Mouse (Mus musculus): ENCODE results near the gene Tenm4. TPM values are rescaled to one million over a fixed set of nuclear protein-coding genes. Genes with fewer than 3 reads are reported as not detected.

Tenm4 gene
- total and polyA plus RNA-seq, 3 experiments: 0.03 to 0.26 (median 0.04) TPM

DNA sequence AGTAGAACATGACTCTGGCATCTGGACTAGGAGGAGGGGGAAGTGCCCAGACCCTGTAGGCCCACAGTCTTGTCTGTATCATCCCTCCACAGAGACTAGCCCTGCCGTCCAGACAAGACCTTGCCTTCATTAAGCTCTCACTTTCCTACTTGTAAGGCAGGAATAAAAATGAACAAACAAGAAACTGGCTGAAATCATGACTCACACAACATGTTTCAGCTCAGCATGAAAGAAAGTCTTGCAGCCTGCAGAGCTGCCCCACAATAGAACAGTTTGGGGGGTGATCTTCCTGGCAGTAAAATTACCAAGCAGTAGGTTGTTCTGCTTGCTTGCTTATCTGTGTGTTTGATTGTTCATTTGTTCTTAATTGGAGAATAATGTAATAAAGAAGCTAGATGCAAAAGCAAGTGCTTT, 539.6 kb downstream of the Tenm4 start:
- H3K27me3 ChIP-seq (replicated peaks): no peaks in the 10 kb centered on the region
- no peaks in the 10 kb centered on the region for H3K36me3 ChIP-seq (replicated peaks in 1 of 2; ENCODE audit: control insufficient read depth in 1 of 2, insufficient read depth in 1 of 2, low read length in 1 of 2)
- H3K9ac ChIP-seq (ENCODE audit: insufficient read depth, low read depth): no peak overlapping the region
- peaks cover 5 to 14% of the 10 kb centered on the region in 2 experiments; a peak in 3 of 4 replicates for H3K4me1 ChIP-seq (ENCODE audit: control insufficient read depth in 1 of 2, insufficient read depth in 2 of 2)
- dilution Hi-C loops (cut with MboI; ENCODE audit: extremely low pct_ligation_motif_present, extremely low pct_unique_long_range_greater_than_20kb, low sequenced_read_pairs) (no loop called here), in situ Hi-C loops (cut with MboI; ENCODE audit: low pct_ligation_motif_present, low pct_unique_long_range_greater_than_20kb, low sequenced_read_pairs) (no loop called here)
- no peak for TF ChIP-seq GABPA (IDR thresholded peaks at IDR 0.05; ENCODE audit: insufficient replicate concordance, low read depth, low read length)
- TF ChIP-seq ZC3H11A (IDR thresholded peaks at IDR 0.05; ENCODE audit: low read depth, low read length): no peak
- TF ChIP-seq JUN (IDR thresholded peaks at IDR 0.05; ENCODE audit: insufficient read depth, low read depth, low read length): no peak
- no peak for TF ChIP-seq RAD21 (IDR thresholded peaks at IDR 0.05; ENCODE audit: low read depth, low read length)
- TF ChIP-seq MAX (IDR thresholded peaks at IDR 0.05; ENCODE audit: low read length): no peak
- TF ChIP-seq USF2 (conservative IDR thresholded peaks at IDR 0.05; ENCODE audit: low read depth, low read length): no peak
- no peak for TF ChIP-seq SMC3 (IDR thresholded peaks at IDR 0.05; ENCODE audit: low read depth, low read length)
- no peak for TF ChIP-seq KAT2A (IDR thresholded peaks at IDR 0.05; ENCODE audit: insufficient replicate concordance, low read length)
- TF ChIP-seq USF1 (IDR thresholded peaks at IDR 0.05; ENCODE audit: low read depth, low read length): no peak
- TF ChIP-seq JUND (conservative IDR thresholded peaks at IDR 0.05; ENCODE audit: low read depth, low read length): no peak
- TF ChIP-seq MYC (IDR thresholded peaks at IDR 0.05; ENCODE audit: low read depth, low read length): no peak
- TF ChIP-seq NELFE (IDR thresholded peaks at IDR 0.05; ENCODE audit: low read depth, low read length): no peak
- no peak for TF ChIP-seq PAX5 (IDR thresholded peaks at IDR 0.05; ENCODE audit: low read length)
- no peak for TF ChIP-seq CHD1 (IDR thresholded peaks at IDR 0.05; ENCODE audit: low read depth, low read length)
- H3K9me3 ChIP-seq (replicated peaks; ENCODE audit: low read length): no peaks in the 10 kb centered on the region
- no peak overlapping the region for H3K4me2 ChIP-seq (ENCODE audit: insufficient read depth, low read depth, poor library complexity, severe bottlenecking)
- no peaks in the 10 kb centered on the region for H3K79me2 ChIP-seq (replicated peaks; ENCODE audit: control insufficient read depth, extremely low read depth, insufficient read depth, poor library complexity, severe bottlenecking)
- H3K27ac ChIP-seq (ENCODE audit: insufficient read depth, low read depth): no peak overlapping the region
- H3K4me3 ChIP-seq (replicated peaks in 1 of 3; ENCODE audit: low read depth in 2 of 3, low read length in 2 of 3, poor library complexity in 1 of 3): no peak overlapping the region
- DNase-seq (ENCODE audit: extremely low read depth): no peak

GRCm38 (mm10) chr7:96712876-96713275, 541.8 kb downstream of the Tenm4 start:
- dilution Hi-C loops (cut with MboI; ENCODE audit: extremely low pct_ligation_motif_present, extremely low pct_unique_long_range_greater_than_20kb, low sequenced_read_pairs) (no loop called here), in situ Hi-C loops (cut with MboI; ENCODE audit: low pct_ligation_motif_present, low pct_unique_long_range_greater_than_20kb, low sequenced_read_pairs) (no loop called here)
- Histone ChIP-seq H3K27me3 (replicated peaks) (no peaks in the 10 kb centered on the region), H3K4me2 (ENCODE audit: insufficient read depth, low read depth, poor library complexity, severe bottlenecking) (no peak overlapping the region), H3K9me3 (replicated peaks; ENCODE audit: low read length) (no peaks in the 10 kb centered on the region), H3K36me3 (replicated peaks in 1 of 2; ENCODE audit: control insufficient read depth in 1 of 2, insufficient read depth in 1 of 2, low read length in 1 of 2) (no peaks in the 10 kb centered on the region), H3K9ac (ENCODE audit: insufficient read depth, low read depth) (no peak overlapping the region), H3K4me1 (ENCODE audit: control insufficient read depth in 1 of 2, insufficient read depth in 2 of 2) (no peaks in the 10 kb centered on the region), H3K4me3 (replicated peaks in 1 of 3; ENCODE audit: low read depth in 2 of 3, low read length in 2 of 3, poor library complexity in 1 of 3) (no peak overlapping the region), H3K79me2 (replicated peaks; ENCODE audit: control insufficient read depth, extremely low read depth, insufficient read depth, poor library complexity, severe bottlenecking) (no peaks in the 10 kb centered on the region), H3K27ac (ENCODE audit: insufficient read depth, low read depth) (no peak overlapping the region)
- no peak for TF ChIP-seq MYC (IDR thresholded peaks at IDR 0.05; ENCODE audit: low read depth, low read length)
- TF ChIP-seq GABPA (IDR thresholded peaks at IDR 0.05; ENCODE audit: insufficient replicate concordance, low read depth, low read length): no peak
- no peak for TF ChIP-seq PAX5 (IDR thresholded peaks at IDR 0.05; ENCODE audit: low read length)
- no peak for TF ChIP-seq CHD2 (IDR thresholded peaks at IDR 0.05; ENCODE audit: low read length)
- TF ChIP-seq POLR2AphosphoS2 (IDR thresholded peaks at IDR 0.05; ENCODE audit: low read depth, low read length): no peak
- TF ChIP-seq ELF1 (IDR thresholded peaks at IDR 0.05; ENCODE audit: low read depth, low read length): no peak
- no peak for TF ChIP-seq NELFE (IDR thresholded peaks at IDR 0.05; ENCODE audit: low read depth, low read length)
- TF ChIP-seq HCFC1 (IDR thresholded peaks at IDR 0.05; ENCODE audit: low read depth, low read length): no peak
- TF ChIP-seq ZKSCAN1 (IDR thresholded peaks at IDR 0.05; ENCODE audit: borderline replicate concordance, low read depth, low read length): no peak
- no peak for TF ChIP-seq CHD1 (IDR thresholded peaks at IDR 0.05; ENCODE audit: low read depth, low read length)
- TF ChIP-seq MEF2A (IDR thresholded peaks at IDR 0.05; ENCODE audit: borderline replicate concordance, low read depth, low read length): no peak
- TF ChIP-seq ETS1 (conservative IDR thresholded peaks at IDR 0.05; ENCODE audit: low read depth, low read length): no peak
- no peak for TF ChIP-seq POLR2A (IDR thresholded peaks at IDR 0.05; ENCODE audit: low read depth, low read length)
- no peak for TF ChIP-seq ZNF384 (IDR thresholded peaks at IDR 0.05; ENCODE audit: low read depth, low read length)
- DNase-seq (ENCODE audit: extremely low read depth): no peak

All from CH12.LX (cell line).